Comparison of ENCODE assay signal across 8 mouse cellular contexts in the genomic region with DNA sequence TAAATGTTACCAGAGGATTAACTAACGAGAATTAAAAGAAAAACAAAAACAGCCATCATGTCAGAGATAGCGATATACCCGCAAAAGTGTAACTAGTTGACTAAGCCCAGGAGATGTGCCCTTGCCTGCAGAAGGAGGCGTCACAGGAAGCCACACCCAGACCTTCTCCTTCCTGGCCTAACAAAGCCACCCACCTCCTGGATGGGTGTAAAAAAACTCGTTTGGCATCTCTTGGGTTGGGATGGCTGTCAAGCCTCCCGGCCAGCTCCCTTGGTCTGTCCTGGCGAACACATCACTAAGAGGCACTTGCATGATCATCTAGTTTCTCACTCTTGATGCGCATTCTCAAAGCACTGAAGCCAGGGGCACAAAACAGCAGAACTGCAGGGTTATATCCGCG. TPM values are rescaled to one million over a fixed set of nuclear protein-coding genes. Genes with fewer than 3 reads are reported as not detected.
A peak's percentile ranks its signal among the peaks of the same experiment; 100 is the strongest.
DNase-seq lines count a peak whose midpoint lies in the region; ATAC-seq lines count a peak whose summit lies in the region.

No protein-coding gene starts in this region.

- peaks cover 3% of the 10 kb centered on the region; the same call in 1 of the 2 replicates for H3K4me1 ChIP-seq in forebrain, embryonic 12.5 days
- peaks cover 9% of the 10 kb centered on the region for H3K4me1 ChIP-seq in hindbrain, embryonic 14.5 days (replicated peaks; ENCODE audit: control insufficient read depth, insufficient read depth, low read length)

- 37% methylated on average over 10 of the region's 10 CpGs for WGBS in forebrain, embryonic 12.5 days
- WGBS in hindbrain, embryonic 14.5 days = 40% methylated on average over 10 of the region's 10 CpGs

- H3K9me3 ChIP-seq in forebrain, embryonic 12.5 days = no peaks in the 10 kb centered on the region
- H3K9me3 ChIP-seq in hindbrain, embryonic 14.5 days (ENCODE audit: control insufficient read depth, low read length) = no peaks in the 10 kb centered on the region

- H3K27me3 ChIP-seq in forebrain, embryonic 12.5 days = 0 out of 2 replicates have a peak, but pooled peaks cover 2% of the 10 kb centered on the region
- no peaks in the 10 kb centered on the region for H3K27me3 ChIP-seq in hindbrain, embryonic 14.5 days (ENCODE audit: control insufficient read depth, insufficient read depth, low read length)

- H3K4me2 ChIP-seq in forebrain, embryonic 12.5 days = 0 out of 2 replicates have a peak overlapping the region, but pooled peaks have one; percentile 3
- peak overlapping the region; percentile 15; the same call in 1 of the 2 replicates for H3K4me2 ChIP-seq in hindbrain, embryonic 14.5 days (replicated peaks)

- ATAC-seq in forebrain, embryonic 12.5 days (ENCODE audit: low FRiP score) = no peak
- ATAC-seq in hindbrain, embryonic 14.5 days (ENCODE audit: low FRiP score) = no peak

- H3K27ac ChIP-seq in forebrain, embryonic 12.5 days = no peak overlapping the region
- H3K27ac ChIP-seq in hindbrain, embryonic 14.5 days = no peak overlapping the region

- no peak overlapping the region for H3K9ac ChIP-seq in forebrain, embryonic 12.5 days
- H3K9ac ChIP-seq in hindbrain, embryonic 14.5 days = no peak overlapping the region

- DNase-seq in adrenal gland, adult 2 months = peak; percentile 33
- DNase-seq in adrenal gland, postnatal 25 days = no peak
- DNase-seq in 3134 (ENCODE audit: extremely low read depth, insufficient read length, low spot score) = peak; percentile 10
- DNase-seq in hindbrain, embryonic 14.5 days (ENCODE audit: low spot score) = no peak
- peak; percentile 71 for DNase-seq in lung, postnatal 36 days
- DNase-seq in frontal cortex, postnatal 36 days (ENCODE audit: low spot score in 2 of 2) = no peak
- no peak for DNase-seq in cerebellum, postnatal 4 days (ENCODE audit: low spot score in 2 of 2)

- no peaks in the 10 kb centered on the region for H3K36me3 ChIP-seq in forebrain, embryonic 12.5 days (replicated peaks)
- H3K36me3 ChIP-seq in hindbrain, embryonic 14.5 days (replicated peaks; ENCODE audit: control insufficient read depth, insufficient read depth) = no peaks in the 10 kb centered on the region

- no peak overlapping the region for H3K4me3 ChIP-seq in forebrain, embryonic 12.5 days (replicated peaks)
- no peak overlapping the region for H3K4me3 ChIP-seq in hindbrain, embryonic 14.5 days (replicated peaks; ENCODE audit: low read length)

RNA-seq across cellular contexts. Expression of gene Commd8, which starts 34.0 kb away (rescaled TPM):
- 10 to 100 TPM; 46.9 to 70.1 TPM for total RNA-seq in adrenal gland, adult 2 months (2021)
- 1.2 and 1.4 TPM in 2 replicates for polyA plus RNA-seq in adrenal gland, adult 2 months (2012; rRNA removed)
- 62.4 and 77.6 TPM in 2 replicates for total RNA-seq in adrenal gland, postnatal 25 days (2021)
- polyA plus RNA-seq in forebrain, embryonic 12.5 days (2016; fragmentation: Nextera tagmentation; extraction: Ambion mirVana) = 151 and 157 TPM in 2 replicates
- polyA plus RNA-seq in hindbrain, embryonic 14.5 days (2014; fragmentation: Nextera tagmentation; extraction: Ambion mirVana) = 146 and 158 TPM in 2 replicates

Comparison
In these comparisons a context has a peak if more than half of its experiments do, and no peak if none do; other contexts are left out.
1. DNase-seq: peak in adrenal gland, adult 2 months (single experiment), 3134 (single experiment) and lung, postnatal 36 days (single experiment); none in adrenal gland, postnatal 25 days (single experiment), hindbrain, embryonic 14.5 days (single experiment), frontal cortex, postnatal 36 days (0 of 2) and cerebellum, postnatal 4 days (0 of 2).
2. RNA of gene Commd8, which starts 34.0 kb away (polyA plus RNA-seq): 146 to 158 TPM in hindbrain, embryonic 14.5 days and 151 to 157 TPM in forebrain, embryonic 12.5 days; 1.2 to 1.4 TPM in adrenal gland, adult 2 months; every median in the first group is over 10 times any median in the second.